Mouse (Mus musculus) ES-Bruce4 (cell line): ENCODE results near the gene Npas4.

Source experiments
- CTCF ChIP-seq: IDR thresholded peaks from one replicate; pipeline ENCODE4 v1.8.1; 2011; ENCODE audit warnings: low read depth, low read length
- EP300 ChIP-seq: IDR thresholded peaks from 2 replicates; pipeline ENCODE4 v1.6.1; 2011; ENCODE audit warnings: low read depth, low read length; ENCODE audit not compliant: insufficient read depth
- POLR2A ChIP-seq: IDR thresholded peaks from one replicate; pipeline ENCODE4 v1.8.1; 2011; ENCODE audit warnings: low read length; ENCODE audit not compliant: insufficient read depth

DNA sequence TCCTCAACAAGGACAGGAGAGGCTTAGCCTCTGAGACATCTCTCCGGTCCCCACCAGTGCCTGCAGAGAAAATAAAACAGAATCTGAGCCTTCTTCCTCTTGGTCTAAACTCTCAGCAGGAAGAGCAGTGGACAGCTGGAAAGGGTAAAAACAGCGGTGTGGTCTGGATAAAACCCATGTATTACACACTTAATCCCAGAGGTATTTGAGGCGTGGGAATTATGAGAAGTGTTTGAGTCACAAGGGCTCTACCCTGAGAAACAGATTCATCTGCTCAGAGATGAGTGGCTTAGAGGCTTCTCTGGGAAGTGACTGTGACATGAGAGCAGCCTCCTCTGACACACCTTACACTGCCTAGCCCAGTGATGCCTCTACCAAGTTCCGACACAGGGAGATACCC, 27.5 kb upstream of the Npas4 start:
- no peak for TF ChIP-seq CTCF
- TF ChIP-seq EP300 = no peak
- no peak for TF ChIP-seq POLR2A
